Mouse (Mus musculus): ENCODE data around the gene Eef1akmt2. TPM values are rescaled to one million over a fixed set of nuclear protein-coding genes. Genes with fewer than 3 reads are reported as not detected.
A peak's percentile ranks its signal among the peaks of the same experiment; 100 is the strongest.

Eef1akmt2 gene
- polyA plus RNA-seq, 1 experiment from 2014 or later: 93.0 TPM

- H3K4me2 ChIP-seq (replicated peaks; ENCODE audit: low read depth, low read length): no peak overlapping the region
- no peak overlapping the region for H3K27ac ChIP-seq (ENCODE audit: low read depth, low read length)
- no peak overlapping the region for H3K9ac ChIP-seq (ENCODE audit: low read depth, low read length)
- 87% methylated on average over 6 of the region's 6 CpGs for WGBS
- H3K9me3 ChIP-seq (ENCODE audit: control insufficient read depth, low read length): no peaks in the 10 kb centered on the region
- H3K36me3 ChIP-seq (ENCODE audit: control insufficient read depth, insufficient read depth, low read length): no peaks in the 10 kb centered on the region
- DNase-seq (ENCODE audit: low spot score) (no peak), ATAC-seq (ENCODE audit: low FRiP score) (no peak)
- no peak overlapping the region for H3K4me3 ChIP-seq (ENCODE audit: low read depth, low read length)
- H3K4me1 ChIP-seq (replicated peaks; ENCODE audit: control insufficient read depth, insufficient read depth, low read length): no peaks in the 10 kb centered on the region
- H3K27me3 ChIP-seq (ENCODE audit: control insufficient read depth, insufficient read depth, low read length): no peaks in the 10 kb centered on the region
Observed at GRCm38 (mm10) chr7:132817056-132817455, 35.4 kb downstream of the Eef1akmt2 start.

DNA sequence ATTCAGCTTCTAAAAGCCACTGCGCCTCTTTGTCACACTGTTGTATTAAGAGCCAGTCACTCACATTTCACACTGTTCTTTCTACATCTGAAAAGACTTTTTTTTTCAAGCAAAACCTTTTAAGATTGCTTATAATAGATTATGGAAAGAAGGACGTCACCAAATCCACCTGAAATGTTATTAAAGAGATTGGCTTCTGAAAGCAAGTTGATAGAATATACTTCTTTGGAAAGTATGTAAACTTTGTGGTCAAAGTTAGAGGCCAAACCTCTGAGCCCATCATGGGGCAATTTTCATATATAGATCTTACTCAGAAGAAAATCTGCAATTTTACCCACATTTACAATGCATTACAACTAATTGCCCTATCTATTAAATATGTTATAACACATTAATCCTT lies 35.9 kb downstream of the Eef1akmt2 start:
- no peak for DNase-seq (ENCODE audit: low spot score)
- no peak overlapping the region for H3K9ac ChIP-seq (ENCODE audit: low read depth, low read length)
- no peak for ATAC-seq (ENCODE audit: low FRiP score)
- WGBS: 71% methylated on average over 2 of the region's 2 CpGs
- H3K27ac ChIP-seq (ENCODE audit: low read depth, low read length): no peak overlapping the region
- no peaks in the 10 kb centered on the region for H3K36me3 ChIP-seq (ENCODE audit: control insufficient read depth, insufficient read depth, low read length)
- no peaks in the 10 kb centered on the region for H3K4me1 ChIP-seq (replicated peaks; ENCODE audit: control insufficient read depth, insufficient read depth, low read length)
- no peak overlapping the region for H3K4me3 ChIP-seq (ENCODE audit: low read depth, low read length)
- no peaks in the 10 kb centered on the region for H3K9me3 ChIP-seq (ENCODE audit: control insufficient read depth, low read length)
- no peaks in the 10 kb centered on the region for H3K27me3 ChIP-seq (ENCODE audit: control insufficient read depth, insufficient read depth, low read length)
- H3K4me2 ChIP-seq (replicated peaks; ENCODE audit: low read depth, low read length): no peak overlapping the region

- no peak overlapping the region for H3K4me2 ChIP-seq (replicated peaks; ENCODE audit: low read depth, low read length)
- no peak overlapping the region for H3K4me3 ChIP-seq (ENCODE audit: low read depth, low read length)
- no peak overlapping the region for H3K27ac ChIP-seq (ENCODE audit: low read depth, low read length)
- peaks cover 5% of the 10 kb centered on the region; the same call in 1 of the 2 replicates for H3K4me1 ChIP-seq (replicated peaks; ENCODE audit: control insufficient read depth, insufficient read depth, low read length)
- H3K9ac ChIP-seq (ENCODE audit: low read depth, low read length): no peak overlapping the region
- no peaks in the 10 kb centered on the region for H3K36me3 ChIP-seq (ENCODE audit: control insufficient read depth, insufficient read depth, low read length)
- H3K27me3 ChIP-seq (ENCODE audit: control insufficient read depth, insufficient read depth, low read length): no peaks in the 10 kb centered on the region
- ATAC-seq (ENCODE audit: low FRiP score): no peak
- 64% methylated on average over 5 of the region's 5 CpGs for WGBS
- no peak for DNase-seq (ENCODE audit: low spot score)
- H3K9me3 ChIP-seq (ENCODE audit: control insufficient read depth, low read length): no peaks in the 10 kb centered on the region
Observed at GRCm38 (mm10) chr7:132815081-132815480, 37.4 kb downstream of the Eef1akmt2 start.

DNA sequence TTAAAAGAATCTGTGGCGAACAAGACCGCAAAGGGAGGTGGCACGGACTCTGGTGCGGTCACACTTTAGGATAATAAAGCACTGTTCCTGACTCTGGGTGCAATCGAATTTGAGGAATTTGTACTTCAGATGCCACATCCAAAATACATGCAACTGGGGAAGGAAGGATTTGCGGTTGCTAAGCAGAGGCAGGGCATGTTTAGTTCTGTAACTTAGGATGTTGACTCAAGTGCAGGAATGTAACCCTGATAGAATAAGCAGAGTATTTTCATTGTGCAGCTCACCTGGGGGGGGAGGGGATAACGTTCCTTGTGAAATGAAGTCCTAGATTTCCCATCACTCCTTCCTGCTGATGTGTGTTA lies 38.4 kb downstream of the Eef1akmt2 start:
- ATAC-seq (ENCODE audit: low FRiP score) (no peak), DNase-seq (ENCODE audit: low spot score) (no peak)
- 2% methylated on average over 7 of the region's 7 CpGs for WGBS
- Histone ChIP-seq H3K4me2 (replicated peaks; ENCODE audit: low read depth, low read length) (peak overlapping the region; percentile 88), H3K36me3 (ENCODE audit: control insufficient read depth, insufficient read depth, low read length) (no peaks in the 10 kb centered on the region), H3K4me3 (ENCODE audit: low read depth, low read length) (peak overlapping the region; percentile 57), H3K27ac (ENCODE audit: low read depth, low read length) (no peak overlapping the region; the same call in 1 of the 2 replicates), H3K4me1 (replicated peaks; ENCODE audit: control insufficient read depth, insufficient read depth, low read length) (peaks cover 9% of the 10 kb centered on the region), H3K27me3 (ENCODE audit: control insufficient read depth, insufficient read depth, low read length) (no peaks in the 10 kb centered on the region), H3K9me3 (ENCODE audit: control insufficient read depth, low read length) (no peaks in the 10 kb centered on the region), H3K9ac (ENCODE audit: low read depth, low read length) (peak overlapping the region; percentile 74)

DNA sequence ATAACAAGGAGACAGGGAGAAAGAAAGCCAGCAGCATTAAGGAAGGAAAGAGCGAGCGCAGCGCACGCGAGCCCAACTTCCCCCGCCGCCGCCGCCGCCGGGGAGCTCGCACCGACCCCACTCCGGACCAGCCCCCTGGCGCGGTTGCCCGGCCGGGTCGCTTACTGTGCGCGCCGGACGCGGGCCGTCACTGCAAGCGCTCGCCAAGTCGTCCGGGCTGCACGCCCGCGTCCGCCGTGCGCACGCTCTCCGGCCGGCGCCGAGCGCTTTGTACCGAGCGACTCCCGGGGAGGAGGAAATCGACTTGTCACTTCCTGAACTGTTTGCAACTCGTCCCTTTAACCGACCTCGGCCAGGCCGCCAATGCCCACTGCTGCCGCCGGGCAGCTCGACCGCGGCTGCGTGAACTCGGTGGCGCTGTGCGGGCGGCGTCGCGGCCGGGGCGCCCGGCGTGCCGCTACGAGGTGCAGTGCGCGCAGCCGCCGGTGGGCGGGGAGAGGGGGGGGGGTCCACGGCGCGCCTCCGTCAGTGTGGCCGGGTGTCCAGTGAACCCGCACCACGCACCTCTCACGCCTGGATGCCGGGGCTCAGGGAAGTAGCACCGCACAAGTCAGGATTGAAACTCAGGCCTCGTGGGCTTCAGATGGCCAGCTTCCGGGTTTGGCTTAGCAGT lies 38.9 kb downstream of the Eef1akmt2 start, which contains the start of gene Fam53b:
Gene Fam53b (minus strand): TSS at position 471 of the 673 bp plus-strand sequence.
- peak; percentile 63 for ATAC-seq (ENCODE audit: low FRiP score)
- peaks cover 13% of the 10 kb centered on the region for H3K4me1 ChIP-seq (replicated peaks; ENCODE audit: control insufficient read depth, insufficient read depth, low read length)

GRCm38 (mm10) chr7:132812619-132813415 lies 39.7 kb downstream of the Eef1akmt2 start:
- no peaks in the 10 kb centered on the region for H3K27me3 ChIP-seq (ENCODE audit: control insufficient read depth, insufficient read depth, low read length)
- peak overlapping the region; percentile 74 for H3K9ac ChIP-seq (ENCODE audit: low read depth, low read length)
- H3K4me2 ChIP-seq (replicated peaks; ENCODE audit: low read depth, low read length): peak overlapping the region; percentile 88
- peaks cover 13% of the 10 kb centered on the region for H3K4me1 ChIP-seq (replicated peaks; ENCODE audit: control insufficient read depth, insufficient read depth, low read length)
- H3K4me3 ChIP-seq (ENCODE audit: low read depth, low read length): peak overlapping the region; percentile 57
- peak; percentile 75 for DNase-seq (ENCODE audit: low spot score)
- peak; percentile 23; the same call in 1 of the 2 replicates for ATAC-seq (ENCODE audit: low FRiP score)
- peak overlapping the region; percentile 80 for H3K27ac ChIP-seq (ENCODE audit: low read depth, low read length)
- WGBS: under 1% methylated on average over 59 of the region's 59 CpGs
- no peaks in the 10 kb centered on the region for H3K9me3 ChIP-seq (ENCODE audit: control insufficient read depth, low read length)
- no peaks in the 10 kb centered on the region for H3K36me3 ChIP-seq (ENCODE audit: control insufficient read depth, insufficient read depth, low read length)

More for the DNA sequence above, 38.9 kb downstream of the Eef1akmt2 start, which contains the start of gene Fam53b:
- no peaks in the 10 kb centered on the region for H3K27me3 ChIP-seq (ENCODE audit: control insufficient read depth, insufficient read depth, low read length)
- DNase-seq (ENCODE audit: low spot score): peak; percentile 83
- peak within 1 kb of the TSS; percentile 80 for H3K27ac ChIP-seq (ENCODE audit: low read depth, low read length)
- under 1% methylated on average over 79 of the region's 85 CpGs for WGBS
- no peaks in the 10 kb centered on the region for H3K36me3 ChIP-seq (ENCODE audit: control insufficient read depth, insufficient read depth, low read length)
- H3K9me3 ChIP-seq (ENCODE audit: control insufficient read depth, low read length): no peaks in the 10 kb centered on the region
- H3K9ac ChIP-seq (ENCODE audit: low read depth, low read length): peak within 1 kb of the TSS; percentile 74
- peak within 1 kb of the TSS; percentile 57 for H3K4me3 ChIP-seq (ENCODE audit: low read depth, low read length)
- H3K4me2 ChIP-seq (replicated peaks; ENCODE audit: low read depth, low read length): peak within 1 kb of the TSS; percentile 88

- no peak for ATAC-seq (ENCODE audit: low FRiP score)
- Histone ChIP-seq H3K36me3 (ENCODE audit: control insufficient read depth, insufficient read depth, low read length) (no peaks in the 10 kb centered on the region), H3K9me3 (ENCODE audit: control insufficient read depth, low read length) (no peaks in the 10 kb centered on the region), H3K4me3 (ENCODE audit: low read depth, low read length) (peak overlapping the region; percentile 57), H3K9ac (ENCODE audit: low read depth, low read length) (peak overlapping the region; percentile 74), H3K27ac (ENCODE audit: low read depth, low read length) (peak overlapping the region; percentile 80), H3K27me3 (ENCODE audit: control insufficient read depth, insufficient read depth, low read length) (no peaks in the 10 kb centered on the region), H3K4me1 (replicated peaks; ENCODE audit: control insufficient read depth, insufficient read depth, low read length) (peaks cover 17% of the 10 kb centered on the region), H3K4me2 (replicated peaks; ENCODE audit: low read depth, low read length) (peak overlapping the region; percentile 88)
- 11% methylated on average over 23 of the region's 23 CpGs for WGBS
- DNase-seq (ENCODE audit: low spot score): peak; percentile 64
Observed at GRCm38 (mm10) chr7:132811716-132812618, 40.5 kb downstream of the Eef1akmt2 start.

DNA sequence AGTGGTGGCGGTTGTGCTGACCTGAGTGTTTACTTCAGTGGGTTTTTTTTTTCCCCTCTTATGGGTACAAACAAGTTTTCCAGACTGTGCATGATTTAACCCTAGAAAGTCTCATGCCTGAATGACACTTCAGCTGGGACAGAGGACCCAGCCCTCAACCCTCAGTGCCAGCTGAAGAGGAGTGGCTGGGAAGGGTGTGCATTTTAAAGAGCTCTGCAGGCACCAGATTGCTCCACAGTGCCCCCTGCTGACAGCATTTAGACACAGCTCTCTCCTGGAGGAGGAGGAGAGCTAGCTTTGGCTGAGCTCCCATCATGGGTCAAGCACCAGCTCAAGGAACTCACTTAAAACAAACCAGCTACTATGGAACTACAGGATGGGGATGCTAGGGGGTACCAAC lies 41.6 kb downstream of the Eef1akmt2 start:
- Histone ChIP-seq H3K27me3 (ENCODE audit: control insufficient read depth, insufficient read depth, low read length) (no peaks in the 10 kb centered on the region), H3K9me3 (ENCODE audit: control insufficient read depth, low read length) (no peaks in the 10 kb centered on the region), H3K4me2 (replicated peaks; ENCODE audit: low read depth, low read length) (no peak overlapping the region; the same call in 1 of the 2 replicates), H3K4me1 (replicated peaks; ENCODE audit: control insufficient read depth, insufficient read depth, low read length) (peaks cover 17% of the 10 kb centered on the region), H3K27ac (ENCODE audit: low read depth, low read length) (peak overlapping the region; percentile 78; the same call in 1 of the 2 replicates), H3K36me3 (ENCODE audit: control insufficient read depth, insufficient read depth, low read length) (no peaks in the 10 kb centered on the region), H3K4me3 (ENCODE audit: low read depth, low read length) (no peak overlapping the region), H3K9ac (ENCODE audit: low read depth, low read length) (no peak overlapping the region)
- 61% methylated on average over 1 of the region's 1 CpGs for WGBS
- DNase-seq (ENCODE audit: low spot score) (peak; percentile 95), ATAC-seq (ENCODE audit: low FRiP score) (peak; percentile 11; the same call in 1 of the 2 replicates)
